Mouse (Mus musculus): ENCODE measurements around the gene Gse1. TPM values are rescaled to one million over a fixed set of nuclear protein-coding genes. Genes with fewer than 3 reads are reported as not detected.

The Gse1 gene
- polyA plus RNA-seq, 1 experiment from 2014 or later: 8.7 TPM

GRCm38 (mm10) chr8:120371725-120372457, 143.6 kb downstream of the Gse1 start:
- 12% methylated on average over 8 of the region's 8 CpGs for WGBS (ENCODE audit: insufficient replicate concordance)
- no peaks in the 10 kb centered on the region for H3K9me3 ChIP-seq (replicated peaks)
- no peaks in the 10 kb centered on the region for H3K27me3 ChIP-seq
- peak overlapping the region; percentile 89 for H3K4me2 ChIP-seq
- no peaks in the 10 kb centered on the region for H3K36me3 ChIP-seq (replicated peaks)
- H3K4me3 ChIP-seq (replicated peaks): peak overlapping the region; percentile 7; the same call in 1 of the 2 replicates
- H3K9ac ChIP-seq: peak overlapping the region; percentile 77
- peak; percentile 87 for ATAC-seq (ENCODE audit: insufficient read depth)
- peaks cover 98% of the 10 kb centered on the region for H3K4me1 ChIP-seq (replicated peaks)
- H3K27ac ChIP-seq (replicated peaks): peak overlapping the region; percentile 98

GRCm38 (mm10) chr8:120372684-120373083, 144.4 kb downstream of the Gse1 start:
- H3K4me2 ChIP-seq: peak overlapping the region; percentile 89
- H3K27ac ChIP-seq (replicated peaks): peak overlapping the region; percentile 98
- H3K27me3 ChIP-seq: no peaks in the 10 kb centered on the region
- no peak overlapping the region for H3K4me3 ChIP-seq (replicated peaks)
- WGBS (ENCODE audit: insufficient replicate concordance): 49% methylated on average over 6 of the region's 6 CpGs
- no peak for ATAC-seq (ENCODE audit: insufficient read depth)
- no peaks in the 10 kb centered on the region for H3K36me3 ChIP-seq (replicated peaks)
- H3K9ac ChIP-seq: peak overlapping the region; percentile 60
- no peaks in the 10 kb centered on the region for H3K9me3 ChIP-seq (replicated peaks)
- peaks cover 98% of the 10 kb centered on the region for H3K4me1 ChIP-seq (replicated peaks)

- no peaks in the 10 kb centered on the region for H3K27me3 ChIP-seq
- no peak for ATAC-seq (ENCODE audit: insufficient read depth)
- 58% methylated on average over 3 of the region's 3 CpGs for WGBS (ENCODE audit: insufficient replicate concordance)
- H3K36me3 ChIP-seq (replicated peaks): no peaks in the 10 kb centered on the region
- H3K4me1 ChIP-seq (replicated peaks): peaks cover 98% of the 10 kb centered on the region
- peak overlapping the region; percentile 60 for H3K9ac ChIP-seq
- peak overlapping the region; percentile 98 for H3K27ac ChIP-seq (replicated peaks)
- H3K4me2 ChIP-seq: no peak overlapping the region
- H3K9me3 ChIP-seq (replicated peaks): no peaks in the 10 kb centered on the region
- no peak overlapping the region for H3K4me3 ChIP-seq (replicated peaks)
These were observed 145.4 kb downstream of the Gse1 start for GRCm38 (mm10) chr8:120373621-120374020.

DNA sequence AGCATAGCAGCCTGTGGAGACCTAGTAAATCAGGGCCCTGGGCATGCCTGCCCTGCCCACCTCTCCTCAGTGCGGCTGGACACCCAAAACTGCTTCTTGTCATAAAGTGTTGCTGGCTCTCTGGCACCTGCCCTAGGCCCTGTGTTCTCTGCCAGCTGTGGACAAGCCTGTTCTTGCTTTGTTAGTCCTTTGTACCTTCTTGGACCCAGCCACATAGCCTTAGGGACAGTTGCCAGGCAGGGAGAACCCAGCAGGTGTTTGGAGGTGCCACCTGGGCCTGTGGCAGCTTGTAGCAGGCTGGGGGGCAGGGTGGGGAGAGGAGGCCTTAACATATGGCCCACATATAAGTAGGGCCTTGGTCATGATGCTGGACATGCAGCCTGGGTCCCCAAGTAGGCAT, 145.8 kb downstream of the Gse1 start:
- peak overlapping the region; percentile 98 for H3K27ac ChIP-seq (replicated peaks)
- H3K27me3 ChIP-seq: no peaks in the 10 kb centered on the region
- H3K36me3 ChIP-seq (replicated peaks): no peaks in the 10 kb centered on the region
- peak overlapping the region; percentile 60; the same call in 1 of the 2 replicates for H3K9ac ChIP-seq
- H3K4me2 ChIP-seq: no peak overlapping the region
- no peaks in the 10 kb centered on the region for H3K9me3 ChIP-seq (replicated peaks)
- 86% methylated on average over 1 of the region's 1 CpGs for WGBS (ENCODE audit: insufficient replicate concordance)
- peaks cover 98% of the 10 kb centered on the region for H3K4me1 ChIP-seq (replicated peaks)
- no peak overlapping the region for H3K4me3 ChIP-seq (replicated peaks)
- ATAC-seq (ENCODE audit: insufficient read depth): no peak

DNA sequence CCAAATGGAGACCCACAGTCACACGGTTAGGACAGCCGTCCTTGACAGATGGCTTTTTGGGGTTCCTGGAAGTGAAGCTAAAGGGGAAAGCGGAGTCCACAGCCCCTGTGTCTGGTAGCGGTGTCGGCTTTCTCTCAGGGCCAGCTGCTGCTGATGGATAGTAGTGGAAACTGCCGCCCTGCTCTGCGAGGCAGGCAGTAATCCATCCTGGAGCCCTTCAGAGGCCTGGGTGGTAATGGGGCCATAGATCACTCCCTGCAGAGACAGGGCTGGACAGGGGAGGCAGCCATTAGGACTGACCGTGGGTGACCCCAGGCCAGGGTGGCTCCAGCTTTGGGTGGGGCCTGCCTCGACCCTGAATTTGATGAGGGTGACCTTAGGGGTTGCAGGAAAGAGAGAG, 146.3 kb downstream of the Gse1 start:
- WGBS (ENCODE audit: insufficient replicate concordance): 51% methylated on average over 9 of the region's 9 CpGs
- Histone ChIP-seq H3K9ac (peak overlapping the region; percentile 60), H3K4me2 (no peak overlapping the region), H3K27ac (replicated peaks) (peak overlapping the region; percentile 98), H3K4me1 (replicated peaks) (peaks cover 98% of the 10 kb centered on the region), H3K36me3 (replicated peaks) (no peaks in the 10 kb centered on the region), H3K9me3 (replicated peaks) (no peaks in the 10 kb centered on the region), H3K4me3 (replicated peaks) (no peak overlapping the region), H3K27me3 (no peaks in the 10 kb centered on the region)
- ATAC-seq (ENCODE audit: insufficient read depth): no peak

DNA sequence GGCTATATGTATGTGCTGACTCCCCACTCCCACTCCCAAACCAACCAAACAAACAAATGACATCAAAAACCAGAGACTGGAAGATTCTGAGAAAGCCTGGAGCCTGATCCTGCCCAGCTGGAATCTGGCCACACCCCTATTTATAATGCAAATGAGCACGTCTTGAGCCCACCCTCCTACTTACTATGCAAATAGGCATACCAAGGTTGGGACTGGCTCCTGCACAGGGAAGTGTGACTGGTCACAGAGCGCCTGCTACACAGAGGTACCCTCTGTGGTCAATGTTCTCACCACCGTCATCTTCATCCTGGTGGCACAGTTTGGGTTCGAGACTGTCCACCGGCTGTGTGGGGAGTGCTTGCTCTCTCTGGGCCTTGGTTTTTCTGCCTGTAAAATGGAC, 146.9 kb downstream of the Gse1 start:
- WGBS (ENCODE audit: insufficient replicate concordance): 9% methylated on average over 5 of the region's 5 CpGs
- Histone ChIP-seq H3K9me3 (replicated peaks) (no peaks in the 10 kb centered on the region), H3K36me3 (replicated peaks) (no peaks in the 10 kb centered on the region), H3K4me3 (replicated peaks) (no peak overlapping the region), H3K4me2 (peak overlapping the region; percentile 23; the same call in 1 of the 2 replicates), H3K9ac (peak overlapping the region; percentile 60), H3K27ac (replicated peaks) (peak overlapping the region; percentile 98), H3K4me1 (replicated peaks) (peaks cover 96% of the 10 kb centered on the region), H3K27me3 (no peaks in the 10 kb centered on the region)
- no peak for ATAC-seq (ENCODE audit: insufficient read depth)

DNA sequence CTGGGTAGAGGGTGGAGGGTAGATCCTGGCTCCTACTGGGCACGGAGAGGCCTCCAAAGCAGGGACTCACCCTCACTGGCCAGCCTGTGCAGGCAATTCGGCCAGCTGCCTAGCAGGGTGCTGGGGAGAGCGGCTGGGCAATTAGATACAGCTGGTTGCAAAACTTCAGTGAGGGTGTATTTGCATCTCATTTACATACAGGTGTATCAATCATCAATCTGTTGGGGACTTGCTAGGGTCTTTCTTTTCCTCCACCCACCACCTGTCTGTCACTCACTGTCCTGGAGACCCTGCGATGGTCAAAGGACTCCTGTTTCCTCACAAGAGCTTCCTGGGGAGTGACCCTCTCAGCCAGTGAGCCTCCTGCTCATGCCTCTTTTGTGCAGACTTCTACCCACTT, 148.0 kb downstream of the Gse1 start:
- no peak overlapping the region for H3K9ac ChIP-seq
- 80% methylated on average over 4 of the region's 4 CpGs for WGBS (ENCODE audit: insufficient replicate concordance)

DNA sequence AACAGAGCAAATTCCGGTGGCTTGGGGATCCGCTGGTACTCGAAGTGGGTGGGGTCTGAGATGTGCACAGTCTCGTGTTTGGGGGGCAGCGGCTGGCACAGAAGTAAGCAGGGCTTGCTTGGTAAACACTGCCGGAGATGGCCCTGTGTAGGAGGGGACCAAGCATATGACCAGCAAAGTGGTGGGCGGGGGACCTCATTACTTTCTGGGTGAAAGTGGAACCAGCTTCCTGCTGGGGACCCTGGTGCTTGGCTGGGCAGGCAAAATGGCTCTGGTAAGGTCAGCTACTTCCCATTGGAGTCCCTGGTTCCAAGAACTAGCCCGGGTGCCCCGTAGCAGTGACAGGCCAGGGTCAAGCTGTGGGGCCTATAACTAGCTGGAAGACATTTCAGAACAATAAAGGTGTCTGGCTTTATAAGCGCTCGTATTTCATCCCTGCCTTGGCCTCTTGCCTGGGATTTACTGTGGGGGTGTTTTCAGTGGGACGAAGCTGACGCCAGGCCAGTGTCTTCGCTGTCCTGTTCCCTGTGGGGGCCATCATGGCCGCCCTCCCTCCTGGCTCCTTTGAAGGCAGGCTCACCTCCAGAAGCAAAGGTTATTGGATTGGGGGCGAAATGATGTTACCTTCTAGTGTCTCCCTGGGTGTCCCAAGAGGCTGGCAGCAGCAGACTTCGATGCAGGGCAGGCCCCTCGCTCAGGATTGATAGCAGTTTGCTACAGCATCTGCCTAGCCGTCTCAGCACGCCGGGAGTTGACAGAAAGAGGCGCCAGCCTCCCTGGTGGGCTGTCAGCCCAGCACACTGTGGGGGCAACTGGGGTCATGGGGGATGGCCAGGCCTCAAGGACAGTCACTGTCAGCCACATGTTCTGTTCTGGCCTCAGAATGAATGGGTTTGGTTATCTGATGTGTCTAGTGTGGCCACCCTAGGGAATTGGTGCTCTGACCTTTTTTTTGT, 148.9 kb downstream of the Gse1 start:
- no peaks in the 10 kb centered on the region for H3K9me3 ChIP-seq (replicated peaks)
- H3K4me3 ChIP-seq (replicated peaks): no peak overlapping the region
- no peaks in the 10 kb centered on the region for H3K27me3 ChIP-seq
- peak overlapping the region; percentile 38; the same call in 1 of the 2 replicates for H3K9ac ChIP-seq
- 55% methylated on average over 22 of the region's 22 CpGs for WGBS (ENCODE audit: insufficient replicate concordance)
- H3K36me3 ChIP-seq (replicated peaks): no peaks in the 10 kb centered on the region
- peaks cover 84% of the 10 kb centered on the region for H3K4me1 ChIP-seq (replicated peaks)
- peak overlapping the region; percentile 98 for H3K27ac ChIP-seq (replicated peaks)
- ATAC-seq (ENCODE audit: insufficient read depth): no peak
- peak overlapping the region; percentile 25 for H3K4me2 ChIP-seq

More for the DNA sequence above, 148.0 kb downstream of the Gse1 start:
- no peak for ATAC-seq (ENCODE audit: insufficient read depth)
- Histone ChIP-seq H3K4me3 (replicated peaks) (no peak overlapping the region), H3K4me2 (no peak overlapping the region), H3K27me3 (no peaks in the 10 kb centered on the region), H3K27ac (replicated peaks) (peak overlapping the region; percentile 98), H3K9me3 (replicated peaks) (no peaks in the 10 kb centered on the region), H3K36me3 (replicated peaks) (no peaks in the 10 kb centered on the region), H3K4me1 (replicated peaks) (peaks cover 88% of the 10 kb centered on the region)

DNA sequence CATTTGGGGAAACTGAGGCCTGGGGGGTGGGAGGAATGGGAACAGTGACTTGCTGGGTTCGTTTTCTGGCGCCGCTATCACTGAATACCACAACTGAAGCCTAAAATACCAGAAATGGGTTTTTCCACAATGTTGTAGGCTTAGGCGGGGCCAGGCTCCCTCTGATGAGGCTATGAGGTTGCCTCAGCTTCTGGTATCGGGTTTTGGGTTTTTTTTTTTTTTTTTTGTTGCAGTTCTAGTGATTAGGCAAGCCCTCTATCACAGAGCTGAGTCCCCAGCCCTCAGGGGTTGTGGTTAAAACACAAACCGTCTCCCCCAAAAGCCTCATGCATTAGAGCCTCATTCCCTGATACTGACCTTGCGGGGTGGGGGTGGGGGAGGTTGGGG, 149.5 kb downstream of the Gse1 start:
- 11% methylated on average over 7 of the region's 7 CpGs for WGBS (ENCODE audit: insufficient replicate concordance)
- H3K4me2 ChIP-seq: peak overlapping the region; percentile 25
- H3K27me3 ChIP-seq: no peaks in the 10 kb centered on the region
- peak; percentile 30; the same call in 1 of the 2 replicates for ATAC-seq (ENCODE audit: insufficient read depth)
- H3K9ac ChIP-seq: peak overlapping the region; percentile 38; the same call in 1 of the 2 replicates
- no peaks in the 10 kb centered on the region for H3K9me3 ChIP-seq (replicated peaks)
- peak overlapping the region; percentile 98 for H3K27ac ChIP-seq (replicated peaks)
- no peaks in the 10 kb centered on the region for H3K36me3 ChIP-seq (replicated peaks)
- no peak overlapping the region for H3K4me3 ChIP-seq (replicated peaks)
- peaks cover 77% of the 10 kb centered on the region for H3K4me1 ChIP-seq (replicated peaks)

DNA sequence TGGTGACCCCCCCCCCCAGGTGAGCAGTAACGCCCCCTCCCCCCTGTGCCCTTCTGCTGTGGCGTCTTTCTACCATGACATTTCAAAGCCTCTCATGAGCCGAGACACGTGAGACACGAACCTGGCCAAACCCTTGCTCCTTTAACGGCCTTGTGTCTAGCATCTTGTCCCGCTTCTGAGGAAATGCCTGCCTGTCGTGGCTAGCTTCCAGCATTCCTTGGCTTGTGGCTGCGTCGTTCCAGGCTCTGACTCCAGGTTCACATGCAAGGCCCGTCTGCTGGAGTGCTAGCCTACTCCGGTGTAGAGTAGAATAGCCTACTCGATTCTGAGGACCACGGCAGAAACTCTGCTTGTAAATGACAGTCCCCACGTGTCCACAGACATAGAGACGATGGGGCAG, 150.1 kb downstream of the Gse1 start:
- Histone ChIP-seq H3K27ac (replicated peaks) (peak overlapping the region; percentile 98), H3K4me1 (replicated peaks) (peaks cover 75% of the 10 kb centered on the region), H3K9me3 (replicated peaks) (no peaks in the 10 kb centered on the region), H3K36me3 (replicated peaks) (no peaks in the 10 kb centered on the region), H3K27me3 (0 out of 2 replicates have a peak, but pooled peaks cover 3% of the 10 kb centered on the region), H3K9ac (no peak overlapping the region; the same call in 1 of the 2 replicates), H3K4me3 (replicated peaks) (no peak overlapping the region), H3K4me2 (peak overlapping the region; percentile 25; the same call in 1 of the 2 replicates)
- no peak for ATAC-seq (ENCODE audit: insufficient read depth)
- WGBS (ENCODE audit: insufficient replicate concordance): 38% methylated on average over 16 of the region's 16 CpGs

DNA sequence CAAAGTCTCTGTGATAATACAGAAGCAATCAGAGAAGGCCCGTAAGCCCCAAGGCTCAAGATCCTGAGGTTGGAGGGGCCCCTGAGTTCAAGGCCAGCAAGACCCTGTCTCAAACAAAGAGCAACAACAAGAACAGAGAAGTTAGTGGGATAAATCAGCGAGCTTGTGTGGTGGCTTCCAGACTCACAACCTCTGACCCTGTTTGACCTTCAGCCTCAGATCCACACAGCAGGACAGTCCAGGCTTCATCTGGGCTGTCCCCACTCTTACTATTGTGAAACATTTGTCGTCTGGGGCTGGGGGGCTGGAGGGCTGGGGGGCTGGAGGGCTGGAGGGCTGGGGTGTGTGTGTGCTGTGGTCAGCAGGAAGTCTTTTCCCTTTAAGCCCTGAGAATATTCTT, 150.8 kb downstream of the Gse1 start:
- Histone ChIP-seq H3K9me3 (replicated peaks) (no peaks in the 10 kb centered on the region), H3K27me3 (0 out of 2 replicates have a peak, but pooled peaks cover 3% of the 10 kb centered on the region), H3K36me3 (replicated peaks) (no peaks in the 10 kb centered on the region), H3K4me2 (no peak overlapping the region), H3K4me3 (replicated peaks) (no peak overlapping the region), H3K27ac (replicated peaks) (peak overlapping the region; percentile 33; the same call in 1 of the 2 replicates), H3K4me1 (replicated peaks) (peaks cover 71% of the 10 kb centered on the region), H3K9ac (no peak overlapping the region)
- no peak for ATAC-seq (ENCODE audit: insufficient read depth)
- 47% methylated on average over 3 of the region's 3 CpGs for WGBS (ENCODE audit: insufficient replicate concordance)
